Mouse (Mus musculus) intestine, postnatal 0 days (tissue): ENCODE results near the gene Igfbp7. TPM values are rescaled to one million over a fixed set of nuclear protein-coding genes. Genes with fewer than 3 reads are reported as not detected.
"Not testable (repeated sequence)": the region's sequence is repeated elsewhere in the genome, so short reads cannot be mapped to it uniquely, and the experiment has no call there.

Experiments
- ATAC-seq: fragments of 200-750 bp; cut with Nextera tagmentation; 2 replicates; pipeline ENCODE4 v1.8.0; 2017; ENCODE audit warnings: mild to moderate bottlenecking, moderate TSS enrichment, moderate library complexity
- H3K27ac ChIP-seq: fragments of 300-500 bp; sonication (generic); 2 replicates; pipeline ENCODE4 v1.5.1; 2014; ENCODE audit warnings: mild to moderate bottlenecking, low read depth, low read length, moderate library complexity
- H3K27me3 ChIP-seq: fragments of 300-500 bp; sonication (generic); replicated peaks from 2 replicates; pipeline ENCODE4 v1.6.1; 2014; ENCODE audit warnings: low read length, mixed read lengths; ENCODE audit not compliant: control insufficient read depth, insufficient read depth
- H3K36me3 ChIP-seq: fragments of 300-500 bp; sonication (generic); 2 replicates; pipeline ENCODE4 v1.6.1; 2014; ENCODE audit warnings: mild to moderate bottlenecking, moderate library complexity; ENCODE audit not compliant: control insufficient read depth, insufficient read depth
- H3K4me1 ChIP-seq: fragments of 300-500 bp; sonication (generic); replicated peaks from 2 replicates; pipeline ENCODE4 v1.6.1; 2014; ENCODE audit warnings: antibody characterized with exemption, low read length, mixed read lengths; ENCODE audit not compliant: control insufficient read depth, insufficient read depth
- H3K4me2 ChIP-seq: fragments of 300-500 bp; sonication (generic); replicated peaks from 2 replicates; pipeline ENCODE4 v1.6.1; 2014; ENCODE audit warnings: low read depth, mild to moderate bottlenecking, moderate library complexity
- H3K4me3 ChIP-seq: fragments of 300-500 bp; sonication (generic); 2 replicates; pipeline ENCODE4 v1.5.1; 2014; ENCODE audit warnings: low read depth, low read length
- H3K9ac ChIP-seq: fragments of 300-500 bp; sonication (generic); 2 replicates; pipeline ENCODE4 v1.6.1; 2014; ENCODE audit warnings: mild to moderate bottlenecking, low read depth, low read length
- H3K9me3 ChIP-seq: fragments of 300-500 bp; sonication (generic); 2 replicates; pipeline ENCODE4 v1.6.1; 2016; ENCODE audit warnings: mixed run types; ENCODE audit not compliant: control insufficient read depth
- CTCF ChIP-seq: sonication (generic); IDR thresholded peaks from 2 replicates; pipeline ENCODE4 v1.5.1; 2016; ENCODE audit warnings: low read depth, mild to moderate bottlenecking, control low read depth, antibody characterized with exemption, moderate library complexity
- WGBS: fragments of 180-500 bp; shearing (Covaris S2); extraction: QIAGEN DNeasy Blood & Tissue Kit; methylation state at CpG from one replicate; pipeline ENCODE4 v1.1.7; 2014; 5-methylcytosine and 5-hydroxymethylcytosine counted together
- polyA plus RNA-seq: library from polyadenylated mRNA; unstranded; fragments of >200 nt; fragmentation: Nextera tagmentation; extraction: Ambion mirVana; gene quantifications from 2 replicates; pipeline ENCODE4 v1.2.1, GENCODE M21; 2015

Igfbp7 gene
- polyA plus RNA-seq, 1 experiment from 2014 or later: 255 TPM

DNA sequence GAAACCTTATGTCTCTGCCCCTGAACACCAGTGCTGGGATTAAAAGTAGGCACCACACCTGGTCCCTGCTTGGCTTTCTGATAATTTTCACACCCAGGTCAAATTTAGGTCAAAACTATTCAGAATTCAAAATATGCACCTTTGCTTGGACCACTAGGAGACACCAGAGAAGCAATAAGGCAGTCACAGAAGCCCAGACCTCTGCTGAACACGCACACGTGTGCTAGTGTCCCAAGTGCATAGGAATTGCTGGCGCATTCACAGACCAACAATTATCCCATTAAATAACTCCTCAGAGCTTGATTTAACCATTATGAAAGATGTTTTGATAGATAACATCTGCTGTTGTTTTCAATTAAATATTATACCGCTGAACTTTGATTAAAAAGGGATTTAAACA is 22.2 kb upstream of the Igfbp7 start:
- Histone ChIP-seq H3K4me2 (no peak overlapping the region), H3K27me3 (no peaks in the 10 kb centered on the region), H3K27ac (no peak overlapping the region), H3K9ac (no peak overlapping the region), H3K36me3 (no peaks in the 10 kb centered on the region), H3K4me1 (no peaks in the 10 kb centered on the region), H3K4me3 (no peak overlapping the region), H3K9me3 (no peaks in the 10 kb centered on the region)
- WGBS: 76% methylated on average over 4 of the region's 4 CpGs
- TF ChIP-seq CTCF: no peak
- no peak for ATAC-seq

DNA sequence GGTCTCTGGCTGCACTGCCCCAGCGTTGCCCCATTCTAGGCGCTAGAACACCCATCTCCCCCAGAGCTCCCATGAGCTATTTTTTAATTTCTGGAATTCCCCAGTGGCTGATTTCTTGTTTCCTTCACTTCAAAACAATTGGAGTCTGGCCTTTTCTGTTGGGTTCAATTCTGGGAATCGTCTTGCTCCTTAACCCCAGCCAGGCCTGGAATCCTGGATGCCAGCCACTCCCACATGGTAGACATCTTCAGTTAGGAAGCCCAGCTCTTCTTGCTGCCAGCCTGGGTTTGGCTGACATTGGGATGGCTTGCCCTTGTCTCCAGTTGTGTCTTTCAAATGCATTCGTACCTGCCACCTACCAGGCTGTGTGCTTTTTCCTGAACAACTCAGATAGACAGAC is 20.7 kb upstream of the Igfbp7 start:
- 74% methylated on average over 4 of the region's 4 CpGs for WGBS
- H3K27ac ChIP-seq: no peak overlapping the region
- no peak overlapping the region for H3K4me3 ChIP-seq
- no peak overlapping the region for H3K9ac ChIP-seq
- no peak for ATAC-seq
- no peaks in the 10 kb centered on the region for H3K27me3 ChIP-seq
- H3K4me1 ChIP-seq: no peaks in the 10 kb centered on the region
- no peaks in the 10 kb centered on the region for H3K36me3 ChIP-seq
- H3K9me3 ChIP-seq: no peaks in the 10 kb centered on the region
- H3K4me2 ChIP-seq: no peak overlapping the region
- no peak for TF ChIP-seq CTCF

DNA sequence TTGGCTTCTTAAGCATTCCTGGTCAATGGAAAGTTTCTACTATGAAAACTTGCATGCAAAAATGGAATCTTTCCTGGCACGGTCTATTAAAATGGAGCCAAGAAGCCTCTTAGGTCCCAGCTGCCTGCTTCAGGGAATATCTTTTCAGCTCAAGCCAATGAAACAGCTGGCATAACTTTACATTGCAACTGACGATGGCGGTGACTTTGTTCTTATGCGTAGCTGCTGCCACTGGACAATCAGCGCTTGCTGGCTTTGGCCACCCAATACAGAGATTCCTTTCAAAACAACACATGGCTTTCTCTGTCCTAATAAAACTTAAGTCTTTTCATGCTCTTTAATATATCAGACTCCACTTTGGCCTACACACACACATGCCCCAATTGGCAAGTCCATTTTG is 20.1 kb upstream of the Igfbp7 start:
- H3K9ac ChIP-seq: no peak overlapping the region
- no peaks in the 10 kb centered on the region for H3K9me3 ChIP-seq
- no peak for TF ChIP-seq CTCF
- H3K36me3 ChIP-seq: no peaks in the 10 kb centered on the region
- no peaks in the 10 kb centered on the region for H3K4me1 ChIP-seq
- no peak overlapping the region for H3K4me3 ChIP-seq
- H3K27ac ChIP-seq: no peak overlapping the region
- no peak overlapping the region for H3K4me2 ChIP-seq
- H3K27me3 ChIP-seq: no peaks in the 10 kb centered on the region
- 84% methylated on average over 5 of the region's 5 CpGs for WGBS
- ATAC-seq: no peak

- Histone ChIP-seq H3K4me3 (no peak overlapping the region), H3K9ac (no peak overlapping the region), H3K4me1 (no peaks in the 10 kb centered on the region), H3K27ac (no peak overlapping the region), H3K36me3 (no peaks in the 10 kb centered on the region), H3K4me2 (no peak overlapping the region), H3K27me3 (no peaks in the 10 kb centered on the region), H3K9me3 (no peaks in the 10 kb centered on the region)
- no peak for TF ChIP-seq CTCF
- 74% methylated on average over 7 of the region's 7 CpGs for WGBS
- ATAC-seq: no peak
Observed at GRCm38 (mm10) chr5:77425721-77426500, 18.1 kb upstream of the Igfbp7 start.

GRCm38 (mm10) chr5:77419537-77419936 is 11.7 kb upstream of the Igfbp7 start:
- WGBS: 58% methylated on average over 4 of the region's 4 CpGs
- not testable (repeated sequence) for H3K27me3 ChIP-seq, H3K9ac ChIP-seq, H3K4me2 ChIP-seq, H3K36me3 ChIP-seq, ATAC-seq, H3K4me1 ChIP-seq, H3K9me3 ChIP-seq, H3K4me3 ChIP-seq, H3K27ac ChIP-seq

GRCm38 (mm10) chr5:77416058-77416457 is 8.2 kb upstream of the Igfbp7 start:
- no peak overlapping the region for H3K9ac ChIP-seq
- no peak for ATAC-seq
- no peaks in the 10 kb centered on the region for H3K36me3 ChIP-seq
- H3K27me3 ChIP-seq: no peaks in the 10 kb centered on the region
- H3K4me1 ChIP-seq: no peaks in the 10 kb centered on the region
- H3K4me2 ChIP-seq: no peak overlapping the region
- no peak for TF ChIP-seq CTCF
- 82% methylated on average over 6 of the region's 6 CpGs for WGBS
- no peak overlapping the region for H3K4me3 ChIP-seq
- no peak overlapping the region for H3K27ac ChIP-seq
- no peaks in the 10 kb centered on the region for H3K9me3 ChIP-seq
